8 mouse cellular contexts compared by ENCODE assay signal in genomic region chr11:20915687-20916432, GRCm38 (mm10).
DNase-seq lines count a peak whose midpoint lies in the region; ATAC-seq and TF ChIP-seq lines count a peak whose summit lies in the region.

No protein-coding gene starts in this region.

- 47% methylated on average over 7 of the region's 7 CpGs for WGBS in lung, adult 2 months
- WGBS in hindbrain, embryonic 14.5 days = 50% methylated on average over 7 of the region's 7 CpGs
- WGBS in lung, embryonic 15.5 days = 39% methylated on average over 7 of the region's 7 CpGs

- no peaks in the 10 kb centered on the region for H3K9me3 ChIP-seq in hindbrain, embryonic 14.5 days (ENCODE audit: control insufficient read depth, low read length)
- no peaks in the 10 kb centered on the region for H3K9me3 ChIP-seq in lung, embryonic 15.5 days

- DNase-seq in lung, adult 2 months = no peak
- no peak for DNase-seq in lung, adult 18-20 months
- peak; percentile 47 for DNase-seq in embryo, embryonic 9.5 days (ENCODE audit: extremely low spot score)
- DNase-seq in hindbrain, embryonic 14.5 days (ENCODE audit: low spot score) = no peak
- DNase-seq in frontal cortex, adult 2 months (ENCODE audit: extremely low spot score in 1 of 2, low spot score in 1 of 2) = no peak
- DNase-seq in ovary, postnatal 10 days (ENCODE audit: low spot score) = no peak

- H3K9ac ChIP-seq in hindbrain, embryonic 14.5 days = peak overlapping the region; percentile 12; the same call in 1 of the 2 replicates
- no peak overlapping the region for H3K9ac ChIP-seq in lung, embryonic 15.5 days

- ATAC-seq in hindbrain, embryonic 14.5 days (ENCODE audit: low FRiP score) = no peak
- no peak for ATAC-seq in lung, embryonic 15.5 days (ENCODE audit: borderline replicate concordance, extremely low read depth, low FRiP score, low TSS enrichment)
- ATAC-seq in monocyte, adult 5-6 weeks (replicated peaks; ENCODE audit: insufficient number of reproducible peaks, low FRiP score, low TSS enrichment, poor library complexity, severe bottlenecking) = no peak

- H3K4me3 ChIP-seq in lung, adult 2 months (replicated peaks; ENCODE audit: extremely low read depth, low read depth, low read length) = no peak overlapping the region
- H3K4me3 ChIP-seq in hindbrain, embryonic 14.5 days (replicated peaks; ENCODE audit: low read length) = no peak overlapping the region
- no peak overlapping the region for H3K4me3 ChIP-seq in lung, embryonic 15.5 days

- H3K4me1 ChIP-seq in lung, adult 2 months (ENCODE audit: control insufficient read depth, insufficient read depth, low read length) = peaks cover 10% of the 10 kb centered on the region
- peaks cover 15% of the 10 kb centered on the region; the same call in 1 of the 2 replicates for H3K4me1 ChIP-seq in hindbrain, embryonic 14.5 days (replicated peaks; ENCODE audit: control insufficient read depth, insufficient read depth, low read length)
- H3K4me1 ChIP-seq in lung, embryonic 15.5 days = peaks cover 42% of the 10 kb centered on the region

- no peaks in the 10 kb centered on the region for H3K36me3 ChIP-seq in hindbrain, embryonic 14.5 days (replicated peaks; ENCODE audit: control insufficient read depth, insufficient read depth)
- H3K36me3 ChIP-seq in lung, embryonic 15.5 days = no peaks in the 10 kb centered on the region

- H3K27ac ChIP-seq in hindbrain, embryonic 14.5 days = peak overlapping the region; percentile 71
- peak overlapping the region; percentile 91 for H3K27ac ChIP-seq in lung, embryonic 15.5 days

- TF ChIP-seq POLR2A in lung, adult 2 months (IDR thresholded peaks at IDR 0.05; ENCODE audit: borderline replicate concordance, extremely low read depth, low read depth, low read length) = no peak

- TF ChIP-seq CTCF in lung, adult 2 months (IDR thresholded peaks at IDR 0.05; ENCODE audit: insufficient read depth, low read length) = peak; percentile 47; the same call in 1 of the 2 replicates

- no peaks in the 10 kb centered on the region for H3K27me3 ChIP-seq in hindbrain, embryonic 14.5 days (ENCODE audit: control insufficient read depth, insufficient read depth, low read length)
- no peaks in the 10 kb centered on the region for H3K27me3 ChIP-seq in lung, embryonic 15.5 days

- no peak overlapping the region for H3K4me2 ChIP-seq in hindbrain, embryonic 14.5 days (replicated peaks)
- no peak overlapping the region for H3K4me2 ChIP-seq in lung, embryonic 15.5 days
